Mouse (Mus musculus) hindbrain, postnatal 0 days (tissue): ENCODE data around the gene Stim1. TPM values are rescaled to one million over a fixed set of nuclear protein-coding genes. Genes with fewer than 3 reads are reported as not detected.

Experiments used
- ATAC-seq: fragments of 200-750 bp; cut with Nextera tagmentation; 2 replicates; pipeline ENCODE4 v1.8.0; 2017; ENCODE audit warnings: mild to moderate bottlenecking, moderate TSS enrichment, moderate library complexity
- DNase-seq: peaks from one replicate; pipeline ENCODE4 v3.0.0-alpha.2; 2015; ENCODE audit warnings: low spot score
- H3K27ac ChIP-seq: fragments of 300-500 bp; sonication (generic); 2 replicates; pipeline ENCODE4 v1.5.1; 2014; ENCODE audit warnings: mild to moderate bottlenecking
- H3K27me3 ChIP-seq: fragments of 300-500 bp; sonication (generic); 2 replicates; pipeline ENCODE4 v1.6.1; 2014; ENCODE audit warnings: low read length, mixed read lengths; ENCODE audit not compliant: insufficient read depth
- H3K36me3 ChIP-seq: fragments of 300-500 bp; sonication (generic); 2 replicates; pipeline ENCODE4 v1.6.1; 2014; ENCODE audit warnings: low read length, mixed read lengths; ENCODE audit not compliant: insufficient read depth
- H3K4me1 ChIP-seq: fragments of 300-500 bp; sonication (generic); 2 replicates; pipeline ENCODE4 v1.6.1; 2014; ENCODE audit warnings: antibody characterized with exemption, low read length, mixed read lengths; ENCODE audit not compliant: insufficient read depth
- H3K4me2 ChIP-seq: fragments of 300-500 bp; sonication (generic); 2 replicates; pipeline ENCODE4 v1.6.1; 2014; ENCODE audit warnings: low read depth, mild to moderate bottlenecking, low read length, moderate library complexity, mixed read lengths
- H3K4me3 ChIP-seq: fragments of 300-500 bp; sonication (generic); 2 replicates; pipeline ENCODE4 v1.5.1; 2014; ENCODE audit warnings: low read length
- H3K9ac ChIP-seq: fragments of 300-500 bp; sonication (generic); replicated peaks from 2 replicates; pipeline ENCODE4 v1.6.1; 2014; ENCODE audit warnings: mild to moderate bottlenecking, low read length, moderate library complexity, mixed read lengths
- H3K9me3 ChIP-seq: fragments of 300-500 bp; sonication (generic); 2 replicates; pipeline ENCODE4 v1.6.1; 2016; ENCODE audit warnings: low read length, mixed read lengths
- CTCF ChIP-seq: IDR thresholded peaks from 2 replicates; pipeline ENCODE4 v1.5.1; 2016; ENCODE audit warnings: antibody characterized with exemption, control low read depth, low read depth
- WGBS: fragments of 180-500 bp; shearing (Covaris S2); extraction: QIAGEN DNeasy Blood & Tissue Kit; methylation state at CpG from one replicate; pipeline ENCODE4 v1.1.7; 2014; 5-methylcytosine and 5-hydroxymethylcytosine counted together
- polyA plus RNA-seq: library from polyadenylated mRNA; unstranded; fragments of >200 nt; fragmentation: Nextera tagmentation; extraction: Ambion mirVana; gene quantifications from 2 replicates; pipeline ENCODE4 v1.2.1, GENCODE M21; 2015
- total RNA-seq: library from RNA; depleted of rRNA; stranded (reverse); fragments of >200 nt; gene quantifications from 2 replicates; pipeline ENCODE4 v1.2.3, GENCODE M21; 2014

The Stim1 gene
- total and polyA plus RNA-seq, 2 experiments from 2014 or later, result 17.9 to 34.6 TPM

- no peak for TF ChIP-seq CTCF
- WGBS, result 81% methylated on average over 2 of the region's 2 CpGs
- H3K4me1 ChIP-seq, result 0 out of 2 replicates have a peak, but pooled peaks cover 5% of the 10 kb centered on the region
- H3K9me3 ChIP-seq, result no peaks in the 10 kb centered on the region
- H3K27ac ChIP-seq, result no peak overlapping the region
- H3K36me3 ChIP-seq, result peaks cover 13% of the 10 kb centered on the region; the same call in 1 of the 2 replicates
- no peak overlapping the region for H3K9ac ChIP-seq
- no peak overlapping the region for H3K4me3 ChIP-seq
- ATAC-seq (no peak), DNase-seq (no peak)
- H3K27me3 ChIP-seq, result no peaks in the 10 kb centered on the region
- no peak overlapping the region for H3K4me2 ChIP-seq
Measured at GRCm38 (mm10) chr7:102243870-102244269, 23.7 kb upstream of the Stim1 start.

GRCm38 (mm10) chr7:102244782-102245535 is 22.6 kb upstream of the Stim1 start:
- no peak overlapping the region for H3K4me2 ChIP-seq
- H3K27me3 ChIP-seq, result no peaks in the 10 kb centered on the region
- no peak overlapping the region for H3K9ac ChIP-seq
- DNase-seq (no peak), ATAC-seq (no peak)
- peak overlapping the region; percentile 48 for H3K27ac ChIP-seq
- no peak overlapping the region for H3K4me3 ChIP-seq
- WGBS, result 84% methylated on average over 3 of the region's 3 CpGs
- H3K9me3 ChIP-seq, result no peaks in the 10 kb centered on the region
- H3K4me1 ChIP-seq, result 0 out of 2 replicates have a peak, but pooled peaks cover 5% of the 10 kb centered on the region
- TF ChIP-seq CTCF, result no peak
- H3K36me3 ChIP-seq, result peaks cover 7% of the 10 kb centered on the region; the same call in 1 of the 2 replicates

- WGBS, result 11% methylated on average over 1 of the region's 1 CpGs
- 0 out of 2 replicates have a peak, but pooled peaks cover 5% of the 10 kb centered on the region for H3K4me1 ChIP-seq
- H3K27ac ChIP-seq, result peak overlapping the region; percentile 48
- ATAC-seq (no peak), DNase-seq (peak; percentile 12)
- H3K4me3 ChIP-seq, result no peak overlapping the region
- H3K36me3 ChIP-seq, result peaks cover 4% of the 10 kb centered on the region; the same call in 1 of the 2 replicates
- peak overlapping the region; percentile 17; the same call in 1 of the 2 replicates for H3K9ac ChIP-seq
- H3K4me2 ChIP-seq, result no peak overlapping the region
- no peaks in the 10 kb centered on the region for H3K9me3 ChIP-seq
- no peak for TF ChIP-seq CTCF
- H3K27me3 ChIP-seq, result no peaks in the 10 kb centered on the region
Measured at GRCm38 (mm10) chr7:102245775-102246174, 21.8 kb upstream of the Stim1 start.

DNA sequence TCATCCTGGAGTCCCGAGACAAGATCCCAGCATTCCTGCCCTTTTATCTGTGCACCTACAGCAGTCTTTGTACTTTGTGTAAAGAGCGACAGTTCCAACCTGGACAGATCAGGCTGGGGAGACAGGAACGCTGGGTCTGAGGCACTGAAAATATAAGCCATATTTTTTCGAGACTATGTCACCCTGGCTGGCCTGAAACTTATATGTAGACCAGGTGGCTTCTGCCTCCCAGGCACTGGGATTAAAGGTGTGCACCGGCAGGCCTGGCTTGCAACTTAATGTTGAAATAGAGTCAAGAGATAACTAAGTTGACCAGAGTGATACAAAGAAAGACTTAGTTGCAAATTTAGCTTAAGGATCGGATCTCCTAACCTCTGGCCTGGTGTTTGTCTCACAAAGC is 21.3 kb upstream of the Stim1 start:
- DNase-seq (no peak), ATAC-seq (no peak)
- H3K4me2 ChIP-seq, result no peak overlapping the region
- H3K9ac ChIP-seq, result peak overlapping the region; percentile 17; the same call in 1 of the 2 replicates
- no peaks in the 10 kb centered on the region for H3K27me3 ChIP-seq
- no peak overlapping the region for H3K4me3 ChIP-seq
- TF ChIP-seq CTCF, result no peak
- H3K27ac ChIP-seq, result peak overlapping the region; percentile 48
- 66% methylated on average over 6 of the region's 6 CpGs for WGBS
- 0 out of 2 replicates have a peak, but pooled peaks cover 5% of the 10 kb centered on the region for H3K4me1 ChIP-seq
- no peaks in the 10 kb centered on the region for H3K9me3 ChIP-seq
- no peaks in the 10 kb centered on the region for H3K36me3 ChIP-seq

DNA sequence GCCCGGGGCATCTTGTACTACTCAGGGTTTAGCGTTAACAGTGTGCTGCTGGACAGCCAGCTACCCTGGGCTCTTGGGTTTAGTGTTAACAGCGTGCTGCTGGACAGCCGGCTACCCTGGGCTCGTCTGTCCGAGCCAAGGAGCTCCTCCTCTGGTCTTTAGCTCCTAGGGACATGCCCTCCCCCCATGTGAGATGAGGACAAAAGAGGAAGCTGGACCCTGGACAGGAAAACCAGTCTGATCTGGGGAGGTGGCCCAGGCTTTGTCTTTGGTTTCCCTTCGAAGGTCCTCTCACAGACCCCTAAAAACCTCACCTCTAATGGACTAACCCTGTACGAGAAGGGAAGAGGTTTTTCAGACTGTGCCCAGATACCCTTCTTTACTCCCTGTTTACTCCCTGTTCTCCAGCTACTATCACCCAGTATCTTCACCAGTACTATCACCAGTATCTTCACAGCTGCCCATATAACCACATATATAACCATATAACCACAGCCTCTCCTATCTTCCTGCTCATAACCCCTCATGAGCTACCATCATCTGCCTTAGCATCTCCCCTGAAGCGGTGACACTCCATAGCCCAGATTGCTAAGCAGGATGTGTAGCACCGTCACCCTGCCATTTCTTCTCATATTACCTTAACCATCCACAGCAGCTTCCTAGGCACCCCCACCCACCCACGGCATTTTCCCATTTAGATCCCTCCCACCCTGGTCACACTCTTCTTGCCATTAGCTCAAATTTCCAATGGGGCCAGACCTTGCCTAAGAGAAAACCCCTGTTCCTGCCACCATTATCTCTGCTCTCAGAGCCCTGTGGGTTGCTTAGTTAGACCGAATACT is 20.4 kb upstream of the Stim1 start:
- no peak overlapping the region for H3K4me2 ChIP-seq

GRCm38 (mm10) chr7:102248691-102249404 is 18.8 kb upstream of the Stim1 start:
- no peaks in the 10 kb centered on the region for H3K36me3 ChIP-seq
- no peaks in the 10 kb centered on the region for H3K27me3 ChIP-seq
- H3K27ac ChIP-seq, result peak overlapping the region; percentile 88; the same call in 1 of the 2 replicates
- no peaks in the 10 kb centered on the region for H3K9me3 ChIP-seq
- peak overlapping the region; percentile 80 for H3K4me3 ChIP-seq
- ATAC-seq (no peak), DNase-seq (no peak)
- WGBS, result 23% methylated on average over 16 of the region's 16 CpGs
- 0 out of 2 replicates have a peak, but pooled peaks cover 5% of the 10 kb centered on the region for H3K4me1 ChIP-seq
- H3K9ac ChIP-seq, result peak overlapping the region; percentile 76; the same call in 1 of the 2 replicates
- no peak for TF ChIP-seq CTCF
- peak overlapping the region; percentile 94 for H3K4me2 ChIP-seq

More for the DNA sequence above, 20.4 kb upstream of the Stim1 start:
- no peak for TF ChIP-seq CTCF
- no peak overlapping the region for H3K4me3 ChIP-seq
- no peaks in the 10 kb centered on the region for H3K9me3 ChIP-seq
- ATAC-seq (no peak), DNase-seq (no peak)
- H3K9ac ChIP-seq, result no peak overlapping the region
- H3K36me3 ChIP-seq, result no peaks in the 10 kb centered on the region
- H3K27me3 ChIP-seq, result no peaks in the 10 kb centered on the region
- 54% methylated on average over 12 of the region's 12 CpGs for WGBS
- 0 out of 2 replicates have a peak, but pooled peaks cover 5% of the 10 kb centered on the region for H3K4me1 ChIP-seq
- no peak overlapping the region for H3K27ac ChIP-seq
